Mouse (Mus musculus): ENCODE data around the gene Ube2o. TPM values are rescaled to one million over a fixed set of nuclear protein-coding genes. Genes with fewer than 3 reads are reported as not detected.

Ube2o gene
- polyA plus RNA-seq, 1 experiment from 2014 or later, result 8.8 TPM

GRCm38 (mm10) chr11:116513531-116514038, 67.7 kb downstream of the Ube2o start:
- WGBS, result 71% methylated on average over 4 of the region's 4 CpGs
- peaks cover 12% of the 10 kb centered on the region for H3K4me1 ChIP-seq (replicated peaks)
- H3K9me3 ChIP-seq, result no peaks in the 10 kb centered on the region
- no peaks in the 10 kb centered on the region for H3K27me3 ChIP-seq (replicated peaks)
- H3K27ac ChIP-seq, result no peak overlapping the region
- ATAC-seq, result no peak
- no peak overlapping the region for H3K9ac ChIP-seq
- H3K4me2 ChIP-seq (replicated peaks), result no peak overlapping the region
- no peak overlapping the region for H3K4me3 ChIP-seq (replicated peaks)
- no peaks in the 10 kb centered on the region for H3K36me3 ChIP-seq

- ATAC-seq, result no peak
- H3K27me3 ChIP-seq (replicated peaks), result no peaks in the 10 kb centered on the region
- H3K9ac ChIP-seq, result no peak overlapping the region
- H3K9me3 ChIP-seq, result no peaks in the 10 kb centered on the region
- H3K4me3 ChIP-seq (replicated peaks), result no peak overlapping the region
- 0 out of 2 replicates have a peak, but pooled peaks cover 6% of the 10 kb centered on the region for H3K4me1 ChIP-seq (replicated peaks)
- no peak overlapping the region for H3K27ac ChIP-seq
- no peaks in the 10 kb centered on the region for H3K36me3 ChIP-seq
- 79% methylated on average over 6 of the region's 6 CpGs for WGBS
- no peak overlapping the region for H3K4me2 ChIP-seq (replicated peaks)
These were observed 68.3 kb downstream of the Ube2o start for GRCm38 (mm10) chr11:116512987-116513386.

- H3K27me3 ChIP-seq (replicated peaks), result no peaks in the 10 kb centered on the region
- no peaks in the 10 kb centered on the region for H3K36me3 ChIP-seq
- no peak overlapping the region for H3K9ac ChIP-seq
- H3K4me2 ChIP-seq (replicated peaks), result no peak overlapping the region
- H3K4me1 ChIP-seq (replicated peaks), result 0 out of 2 replicates have a peak, but pooled peaks cover 3% of the 10 kb centered on the region
- WGBS, result 92% methylated on average over 7 of the region's 7 CpGs
- no peak overlapping the region for H3K4me3 ChIP-seq (replicated peaks)
- H3K27ac ChIP-seq, result no peak overlapping the region
- no peak for ATAC-seq
- H3K9me3 ChIP-seq, result no peaks in the 10 kb centered on the region
These were observed 69.1 kb downstream of the Ube2o start for GRCm38 (mm10) chr11:116512154-116512553.

GRCm38 (mm10) chr11:116511301-116511868, 69.9 kb downstream of the Ube2o start:
- Histone ChIP-seq H3K4me2 (replicated peaks) (no peak overlapping the region), H3K27ac (no peak overlapping the region), H3K4me1 (replicated peaks) (0 out of 2 replicates have a peak, but pooled peaks cover 3% of the 10 kb centered on the region), H3K27me3 (replicated peaks) (no peaks in the 10 kb centered on the region), H3K9me3 (no peaks in the 10 kb centered on the region), H3K4me3 (replicated peaks) (no peak overlapping the region), H3K36me3 (no peaks in the 10 kb centered on the region), H3K9ac (no peak overlapping the region)
- WGBS, result 67% methylated on average over 7 of the region's 7 CpGs
- no peak for ATAC-seq

GRCm38 (mm10) chr11:116508689-116509088, 72.6 kb downstream of the Ube2o start:
- Histone ChIP-seq H3K4me3 (replicated peaks) (no peak overlapping the region), H3K4me2 (replicated peaks) (no peak overlapping the region), H3K9ac (no peak overlapping the region), H3K27me3 (replicated peaks) (no peaks in the 10 kb centered on the region), H3K36me3 (no peaks in the 10 kb centered on the region), H3K9me3 (no peaks in the 10 kb centered on the region), H3K27ac (no peak overlapping the region), H3K4me1 (replicated peaks) (no peaks in the 10 kb centered on the region)
- WGBS, result 48% methylated on average over 2 of the region's 2 CpGs
- no peak for ATAC-seq

GRCm38 (mm10) chr11:116506151-116506875, 74.9 kb downstream of the Ube2o start:
- no peak; the same call in 1 of the 2 replicates for ATAC-seq
- 82% methylated on average over 17 of the region's 17 CpGs for WGBS
- Histone ChIP-seq H3K4me2 (replicated peaks) (no peak overlapping the region), H3K36me3 (no peaks in the 10 kb centered on the region), H3K9me3 (no peaks in the 10 kb centered on the region), H3K27ac (no peak overlapping the region), H3K4me1 (replicated peaks) (no peaks in the 10 kb centered on the region), H3K4me3 (replicated peaks) (no peak overlapping the region), H3K9ac (no peak overlapping the region), H3K27me3 (replicated peaks) (no peaks in the 10 kb centered on the region)

GRCm38 (mm10) chr11:116505573-116505972, 75.7 kb downstream of the Ube2o start:
- H3K36me3 ChIP-seq, result no peaks in the 10 kb centered on the region
- no peak for ATAC-seq
- H3K9me3 ChIP-seq, result no peaks in the 10 kb centered on the region
- no peak overlapping the region for H3K4me2 ChIP-seq (replicated peaks)
- no peak overlapping the region for H3K4me3 ChIP-seq (replicated peaks)
- H3K9ac ChIP-seq, result no peak overlapping the region
- H3K27me3 ChIP-seq (replicated peaks), result no peaks in the 10 kb centered on the region
- no peaks in the 10 kb centered on the region for H3K4me1 ChIP-seq (replicated peaks)
- WGBS, result 77% methylated on average over 5 of the region's 5 CpGs
- H3K27ac ChIP-seq, result no peak overlapping the region

GRCm38 (mm10) chr11:116504516-116504915, 76.7 kb downstream of the Ube2o start:
- no peak overlapping the region for H3K9ac ChIP-seq
- no peak for ATAC-seq
- H3K4me3 ChIP-seq (replicated peaks), result no peak overlapping the region
- no peak overlapping the region for H3K27ac ChIP-seq
- no peaks in the 10 kb centered on the region for H3K36me3 ChIP-seq
- H3K27me3 ChIP-seq (replicated peaks), result no peaks in the 10 kb centered on the region
- WGBS, result 92% methylated on average over 17 of the region's 17 CpGs
- H3K4me1 ChIP-seq (replicated peaks), result no peaks in the 10 kb centered on the region
- H3K9me3 ChIP-seq, result no peaks in the 10 kb centered on the region
- no peak overlapping the region for H3K4me2 ChIP-seq (replicated peaks)

- Histone ChIP-seq H3K4me3 (replicated peaks) (no peak overlapping the region), H3K4me2 (replicated peaks) (no peak overlapping the region), H3K27me3 (replicated peaks) (no peaks in the 10 kb centered on the region), H3K36me3 (no peaks in the 10 kb centered on the region), H3K9me3 (no peaks in the 10 kb centered on the region), H3K9ac (no peak overlapping the region), H3K4me1 (replicated peaks) (0 out of 2 replicates have a peak, but pooled peaks cover 3% of the 10 kb centered on the region), H3K27ac (no peak overlapping the region)
- 29% methylated on average over 7 of the region's 7 CpGs for WGBS
- ATAC-seq, result peak; percentile 47
These were observed 80.1 kb downstream of the Ube2o start for GRCm38 (mm10) chr11:116501005-116501746.

GRCm38 (mm10) chr11:116499018-116499417, 82.2 kb downstream of the Ube2o start:
- H3K9me3 ChIP-seq, result no peaks in the 10 kb centered on the region
- no peaks in the 10 kb centered on the region for H3K27me3 ChIP-seq (replicated peaks)
- peak overlapping the region; percentile 69 for H3K4me2 ChIP-seq (replicated peaks)
- ATAC-seq, result no peak
- no peak overlapping the region for H3K9ac ChIP-seq
- WGBS, result 50% methylated on average over 6 of the region's 6 CpGs
- H3K4me1 ChIP-seq (replicated peaks), result peaks cover 12% of the 10 kb centered on the region; the same call in 1 of the 2 replicates
- H3K27ac ChIP-seq, result no peak overlapping the region
- no peak overlapping the region for H3K4me3 ChIP-seq (replicated peaks)
- H3K36me3 ChIP-seq, result no peaks in the 10 kb centered on the region

GRCm38 (mm10) chr11:116498596-116498995, 82.7 kb downstream of the Ube2o start:
- H3K27me3 ChIP-seq (replicated peaks), result no peaks in the 10 kb centered on the region
- WGBS, result 28% methylated on average over 34 of the region's 34 CpGs
- H3K9ac ChIP-seq, result peak overlapping the region; percentile 32; the same call in 1 of the 2 replicates
- peaks cover 12% of the 10 kb centered on the region; the same call in 1 of the 2 replicates for H3K4me1 ChIP-seq (replicated peaks)
- ATAC-seq, result no peak
- no peak overlapping the region for H3K27ac ChIP-seq
- H3K4me2 ChIP-seq (replicated peaks), result peak overlapping the region; percentile 69
- H3K36me3 ChIP-seq, result no peaks in the 10 kb centered on the region
- H3K9me3 ChIP-seq, result no peaks in the 10 kb centered on the region
- H3K4me3 ChIP-seq (replicated peaks), result peak overlapping the region; percentile 29

- H3K9ac ChIP-seq, result no peak overlapping the region
- peaks cover 12% of the 10 kb centered on the region; the same call in 1 of the 2 replicates for H3K4me1 ChIP-seq (replicated peaks)
- no peak overlapping the region for H3K27ac ChIP-seq
- H3K4me2 ChIP-seq (replicated peaks), result no peak overlapping the region
- no peaks in the 10 kb centered on the region for H3K9me3 ChIP-seq
- no peaks in the 10 kb centered on the region for H3K36me3 ChIP-seq
- H3K4me3 ChIP-seq (replicated peaks), result no peak overlapping the region
- no peaks in the 10 kb centered on the region for H3K27me3 ChIP-seq (replicated peaks)
- 82% methylated on average over 4 of the region's 4 CpGs for WGBS
- no peak for ATAC-seq
These were observed 83.9 kb downstream of the Ube2o start for GRCm38 (mm10) chr11:116497313-116497712.
